Mouse (Mus musculus) liver, embryonic 13.5 days (tissue): Measurements from ENCODE around the gene Jdp2. TPM values are rescaled to one million over a fixed set of nuclear protein-coding genes. Genes with fewer than 3 reads are reported as not detected.
A peak's percentile ranks its signal among the peaks of the same experiment; 100 is the strongest.

ENCODE experiments used
- ATAC-seq: fragments of 200-750 bp; cut with Nextera tagmentation; 2 replicates; pipeline ENCODE4 v1.8.0; 2017; ENCODE audit warnings: low read depth, mild to moderate bottlenecking, moderate number of reproducible peaks, moderate library complexity
- DNase-seq: peaks from one replicate; pipeline ENCODE4 v3.0.0; 2022
- H3K27ac ChIP-seq: fragments of 300-500 bp; sonication (generic); 2 replicates; pipeline ENCODE4 v1.5.1; 2015; ENCODE audit warnings: moderate library complexity, mild to moderate bottlenecking, inconsistent platforms
- H3K27me3 ChIP-seq: fragments of 300-500 bp; sonication (generic); 2 replicates; pipeline ENCODE4 v1.6.1; 2015; ENCODE audit warnings: mild to moderate bottlenecking, inconsistent platforms
- H3K36me3 ChIP-seq: fragments of 300-500 bp; sonication (generic); 2 replicates; pipeline ENCODE4 v1.6.1; 2015; ENCODE audit warnings: mild to moderate bottlenecking, inconsistent platforms
- H3K4me1 ChIP-seq: fragments of 300-500 bp; sonication (generic); replicated peaks from 2 replicates; pipeline ENCODE4 v1.6.1; 2015; ENCODE audit warnings: inconsistent platforms
- H3K4me2 ChIP-seq: fragments of 300-500 bp; sonication (generic); 2 replicates; pipeline ENCODE4 v1.6.1; 2015; ENCODE audit warnings: inconsistent platforms, mild to moderate bottlenecking, moderate library complexity
- H3K4me3 ChIP-seq: fragments of 300-500 bp; sonication (generic); replicated peaks from 2 replicates; pipeline ENCODE4 v1.5.1; 2015; ENCODE audit warnings: mild to moderate bottlenecking, inconsistent platforms
- H3K9ac ChIP-seq: fragments of 300-500 bp; sonication (generic); 2 replicates; pipeline ENCODE4 v1.6.1; 2015; ENCODE audit warnings: mild to moderate bottlenecking, inconsistent platforms
- H3K9me3 ChIP-seq: fragments of 300-500 bp; sonication (generic); replicated peaks from 2 replicates; pipeline ENCODE4 v1.6.1; 2016; ENCODE audit warnings: inconsistent platforms
- WGBS: fragments of 180-500 bp; shearing (Covaris S2); methylation state at CpG from one replicate; pipeline ENCODE4 v1.1.7; 2015; ENCODE audit not compliant: insufficient replicate concordance; 5-methylcytosine and 5-hydroxymethylcytosine counted together
- polyA plus RNA-seq: library from polyadenylated mRNA; unstranded; fragments of >200 nt; fragmentation: Nextera tagmentation; extraction: Ambion mirVana; gene quantifications from 2 replicates; pipeline ENCODE4 v1.2.1, GENCODE M21; 2015

Jdp2 gene
- polyA plus RNA-seq, 1 experiment from 2014 or later, result 0.12 TPM

DNA sequence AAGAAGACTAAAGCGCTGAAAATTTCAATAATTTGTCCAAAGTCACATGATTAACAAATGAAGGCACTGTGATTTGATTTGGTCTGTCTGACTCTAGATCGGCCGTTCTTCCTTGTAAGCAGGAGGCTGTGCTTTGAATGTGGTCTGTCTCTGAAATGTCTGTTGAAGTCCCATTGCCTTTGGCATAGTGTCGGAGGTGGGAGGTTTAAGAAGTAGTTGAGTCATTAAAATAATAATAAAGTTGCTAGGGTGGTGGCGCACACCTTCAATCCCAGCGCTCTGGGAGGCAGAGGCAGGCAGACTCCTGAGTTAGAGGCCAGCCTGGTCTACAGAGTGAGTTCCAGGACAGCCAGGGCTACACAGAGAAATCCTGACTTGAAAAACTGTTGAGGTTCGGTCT lies 68.2 kb downstream of the Jdp2 start:
- no peak for ATAC-seq
- no peaks in the 10 kb centered on the region for H3K27me3 ChIP-seq
- H3K4me2 ChIP-seq, result no peak overlapping the region
- no peak for DNase-seq
- H3K9me3 ChIP-seq, result no peaks in the 10 kb centered on the region
- H3K36me3 ChIP-seq, result no peaks in the 10 kb centered on the region
- H3K4me1 ChIP-seq, result no peaks in the 10 kb centered on the region; the same call in 1 of the 2 replicates
- WGBS, result 80% methylated on average over 7 of the region's 7 CpGs
- no peak overlapping the region for H3K9ac ChIP-seq
- H3K27ac ChIP-seq, result no peak overlapping the region
- no peak overlapping the region for H3K4me3 ChIP-seq

DNA sequence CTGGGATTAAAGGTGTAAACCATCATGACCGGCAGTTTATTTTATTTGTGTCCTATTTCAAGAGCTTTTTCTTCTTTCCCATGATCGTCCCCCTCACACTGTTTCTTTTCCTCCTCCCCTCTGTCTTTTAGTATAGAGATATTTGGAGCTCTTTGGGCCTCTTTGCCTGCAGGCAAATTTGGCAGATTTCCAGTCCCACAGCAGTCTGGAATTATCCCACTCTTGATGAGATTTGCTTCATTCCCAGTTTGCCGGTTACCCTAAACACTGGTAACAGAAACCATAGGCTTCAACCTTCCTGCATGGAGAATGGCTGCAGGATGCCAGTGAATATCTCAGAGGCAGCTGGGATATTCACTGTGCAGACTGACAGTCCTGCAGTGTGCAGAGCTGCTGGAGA lies 69.9 kb downstream of the Jdp2 start:
- WGBS, result 56% methylated on average over 3 of the region's 3 CpGs
- ATAC-seq (no peak), DNase-seq (no peak)
- Histone ChIP-seq H3K36me3 (no peaks in the 10 kb centered on the region), H3K9me3 (no peaks in the 10 kb centered on the region), H3K4me3 (no peak overlapping the region), H3K9ac (no peak overlapping the region), H3K27me3 (no peaks in the 10 kb centered on the region), H3K27ac (no peak overlapping the region), H3K4me1 (no peaks in the 10 kb centered on the region; the same call in 1 of the 2 replicates), H3K4me2 (no peak overlapping the region)

DNA sequence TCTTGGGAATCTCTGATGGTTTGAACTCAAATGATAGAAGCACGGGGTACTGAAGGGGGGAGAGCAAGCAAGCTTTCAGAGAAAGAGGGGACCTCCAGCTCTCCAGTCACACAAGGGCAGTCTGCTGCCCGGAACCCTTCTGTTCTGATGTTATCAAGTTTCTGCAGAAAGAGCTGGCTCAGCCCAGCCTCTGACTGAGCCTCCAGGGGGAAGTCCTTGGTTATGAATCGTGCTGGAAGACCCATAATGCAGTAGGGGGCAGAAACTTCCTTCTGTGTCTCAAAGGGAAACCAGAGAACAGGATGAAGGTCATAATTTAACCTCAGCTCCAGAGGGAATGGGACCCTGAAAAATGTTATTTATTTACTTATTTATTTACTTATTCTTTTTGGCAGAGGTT lies 71.3 kb downstream of the Jdp2 start:
- no peaks in the 10 kb centered on the region for H3K9me3 ChIP-seq
- H3K36me3 ChIP-seq, result no peaks in the 10 kb centered on the region
- H3K4me2 ChIP-seq, result no peak overlapping the region
- H3K27me3 ChIP-seq, result no peaks in the 10 kb centered on the region
- no peak overlapping the region for H3K9ac ChIP-seq
- 16% methylated on average over 3 of the region's 3 CpGs for WGBS
- no peak overlapping the region for H3K4me3 ChIP-seq
- ATAC-seq (no peak), DNase-seq (no peak)
- no peaks in the 10 kb centered on the region; the same call in 1 of the 2 replicates for H3K4me1 ChIP-seq
- H3K27ac ChIP-seq, result no peak overlapping the region

DNA sequence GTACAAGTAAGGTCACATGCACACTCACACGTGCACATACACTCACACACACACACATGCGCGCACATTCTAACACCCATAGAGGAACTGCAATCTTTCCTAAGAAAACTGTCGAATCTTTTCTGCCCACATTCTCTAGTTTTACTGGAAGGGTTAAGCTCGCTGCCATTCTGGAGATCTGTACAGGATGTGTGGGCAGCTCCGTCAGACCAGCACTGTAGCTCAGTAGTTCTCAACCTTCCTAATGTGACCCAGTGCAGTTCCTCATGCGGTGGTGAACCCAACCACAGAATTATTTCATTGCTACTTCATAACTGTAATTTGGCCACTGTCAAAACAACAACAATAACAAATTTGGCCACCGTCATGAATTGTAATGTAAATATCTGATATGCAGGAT lies 75.1 kb downstream of the Jdp2 start:
- WGBS, result 59% methylated on average over 8 of the region's 8 CpGs
- Histone ChIP-seq H3K9me3 (no peaks in the 10 kb centered on the region), H3K27me3 (no peaks in the 10 kb centered on the region), H3K4me1 (no peaks in the 10 kb centered on the region), H3K36me3 (no peaks in the 10 kb centered on the region), H3K27ac (no peak overlapping the region), H3K9ac (no peak overlapping the region), H3K4me2 (no peak overlapping the region), H3K4me3 (no peak overlapping the region)
- DNase-seq (no peak), ATAC-seq (no peak)

DNA sequence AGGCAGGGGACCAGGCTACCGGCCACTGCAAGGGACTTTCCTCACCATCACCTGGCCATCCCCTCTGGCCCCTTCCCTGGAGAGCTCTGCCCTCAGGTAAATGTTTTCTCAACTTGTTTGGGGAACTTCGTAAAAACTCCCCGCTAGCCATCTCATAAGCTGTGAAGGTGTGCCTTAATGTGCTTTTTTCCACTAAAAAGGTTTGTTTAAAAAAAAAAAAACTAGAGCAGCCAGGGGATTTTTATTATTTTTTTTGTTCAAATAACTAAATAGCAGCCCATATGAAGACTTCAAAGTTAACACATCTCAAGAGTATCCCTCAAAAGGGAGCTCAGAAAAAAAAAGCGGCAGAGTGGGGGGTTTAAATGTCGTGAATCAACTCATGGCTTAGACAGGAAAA lies 80.3 kb downstream of the Jdp2 start:
- 71% methylated on average over 5 of the region's 5 CpGs for WGBS
- no peaks in the 10 kb centered on the region for H3K9me3 ChIP-seq
- no peak overlapping the region for H3K4me2 ChIP-seq
- no peaks in the 10 kb centered on the region for H3K27me3 ChIP-seq
- H3K4me3 ChIP-seq, result no peak overlapping the region
- H3K9ac ChIP-seq, result no peak overlapping the region
- ATAC-seq (no peak), DNase-seq (no peak)
- no peak overlapping the region for H3K27ac ChIP-seq
- no peaks in the 10 kb centered on the region for H3K4me1 ChIP-seq
- H3K36me3 ChIP-seq, result no peaks in the 10 kb centered on the region

DNA sequence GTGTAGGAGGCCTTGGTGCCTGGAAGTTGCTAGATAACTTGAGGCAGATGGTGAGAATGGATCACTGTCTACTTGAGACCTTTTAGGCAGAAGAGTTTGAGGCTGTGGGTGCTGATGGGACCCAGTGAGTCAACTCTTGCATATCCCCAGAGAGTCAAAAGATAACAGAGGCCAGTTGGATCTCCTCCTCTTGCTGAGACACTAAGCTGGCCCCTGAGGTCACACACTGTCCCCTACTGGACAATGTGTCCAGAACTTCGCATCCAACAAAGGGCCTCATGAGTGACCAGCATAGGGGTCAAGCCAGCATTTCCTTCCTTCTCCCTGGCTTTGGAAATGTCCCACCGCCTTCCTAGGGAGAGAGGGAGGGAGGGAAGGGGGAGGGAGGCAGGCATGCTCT lies 81.0 kb downstream of the Jdp2 start:
- H3K9ac ChIP-seq, result no peak overlapping the region
- H3K4me1 ChIP-seq, result no peaks in the 10 kb centered on the region
- H3K4me2 ChIP-seq, result no peak overlapping the region
- WGBS, result 40% methylated on average over 2 of the region's 2 CpGs
- H3K36me3 ChIP-seq, result no peaks in the 10 kb centered on the region
- no peak overlapping the region for H3K27ac ChIP-seq
- ATAC-seq (no peak), DNase-seq (no peak)
- no peaks in the 10 kb centered on the region for H3K27me3 ChIP-seq
- H3K9me3 ChIP-seq, result no peaks in the 10 kb centered on the region
- H3K4me3 ChIP-seq, result no peak overlapping the region

DNA sequence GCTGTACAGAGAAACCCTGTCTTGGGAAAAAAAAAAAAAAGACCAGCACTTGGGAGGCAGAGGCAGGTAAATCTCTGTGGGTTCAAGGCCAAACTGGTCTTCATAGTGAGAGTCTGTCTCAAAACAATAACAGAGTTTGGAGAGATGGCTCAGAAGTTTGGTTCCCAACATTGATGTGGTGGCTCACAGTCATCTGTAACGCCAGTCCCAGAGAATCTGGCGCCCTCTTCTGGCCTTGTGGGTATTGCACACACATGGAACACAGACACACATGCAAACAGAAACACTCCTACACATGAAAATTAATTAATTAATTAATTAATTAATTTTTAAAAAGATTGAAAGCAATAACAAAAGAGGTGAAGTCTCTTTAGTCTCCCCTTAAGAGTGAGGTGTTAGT lies 83.5 kb downstream of the Jdp2 start:
- ATAC-seq, result no peak
- Histone ChIP-seq H3K9ac (no peak overlapping the region), H3K36me3 (no peaks in the 10 kb centered on the region), H3K4me2 (no peak overlapping the region), H3K27me3 (no peaks in the 10 kb centered on the region), H3K9me3 (no peaks in the 10 kb centered on the region), H3K4me1 (peaks cover 9% of the 10 kb centered on the region), H3K27ac (no peak overlapping the region), H3K4me3 (no peak overlapping the region)
- no peak for DNase-seq
- 31% methylated on average over 2 of the region's 2 CpGs for WGBS

DNA sequence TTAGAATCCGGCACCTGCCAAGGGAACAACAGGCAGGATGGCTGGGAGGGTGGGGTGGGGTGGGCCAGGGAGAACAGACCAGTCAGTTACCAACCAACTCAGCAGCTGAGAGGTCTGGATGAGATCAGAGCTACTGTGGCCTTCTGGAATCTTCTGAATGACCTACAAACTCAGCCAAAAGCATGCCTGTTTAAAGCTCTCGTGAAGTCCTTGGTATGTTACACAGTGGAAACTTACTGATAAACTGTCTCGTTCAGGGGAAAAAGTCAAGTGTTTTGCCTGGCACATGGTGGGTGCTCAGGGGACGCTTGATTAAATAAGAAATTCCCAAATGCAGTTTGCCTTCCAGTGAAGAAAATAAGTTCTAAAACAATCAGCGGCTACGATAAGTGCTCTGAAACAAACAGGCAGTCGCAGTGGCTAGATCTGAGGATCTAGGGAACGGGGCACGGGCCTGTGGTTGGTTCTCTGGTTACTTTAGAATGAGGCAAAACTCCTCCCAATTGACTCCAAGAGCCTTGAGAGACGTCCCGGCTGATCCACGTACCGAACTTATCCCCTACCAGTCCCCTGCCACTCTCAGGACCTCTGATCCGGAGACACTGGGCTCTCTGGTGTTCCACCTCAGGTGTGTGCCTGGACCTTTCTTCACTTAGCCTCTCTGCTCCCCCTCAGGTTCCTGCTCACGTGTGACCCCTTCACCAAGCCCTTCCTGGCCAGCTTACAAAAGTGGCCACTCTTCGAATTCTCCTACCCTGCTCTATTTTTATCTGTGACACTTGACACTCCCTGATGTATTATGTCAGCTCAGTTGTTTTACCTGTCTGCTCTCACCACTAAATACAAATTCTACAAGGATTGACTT lies 85.8 kb downstream of the Jdp2 start:
- no peaks in the 10 kb centered on the region for H3K36me3 ChIP-seq
- no peak overlapping the region for H3K4me2 ChIP-seq
- no peak overlapping the region for H3K9ac ChIP-seq
- DNase-seq (no peak), ATAC-seq (no peak)
- WGBS, result 70% methylated on average over 16 of the region's 16 CpGs
- H3K4me3 ChIP-seq, result no peak overlapping the region
- no peaks in the 10 kb centered on the region for H3K9me3 ChIP-seq
- H3K27ac ChIP-seq, result no peak overlapping the region
- H3K4me1 ChIP-seq, result peaks cover 11% of the 10 kb centered on the region
- H3K27me3 ChIP-seq, result no peaks in the 10 kb centered on the region

DNA sequence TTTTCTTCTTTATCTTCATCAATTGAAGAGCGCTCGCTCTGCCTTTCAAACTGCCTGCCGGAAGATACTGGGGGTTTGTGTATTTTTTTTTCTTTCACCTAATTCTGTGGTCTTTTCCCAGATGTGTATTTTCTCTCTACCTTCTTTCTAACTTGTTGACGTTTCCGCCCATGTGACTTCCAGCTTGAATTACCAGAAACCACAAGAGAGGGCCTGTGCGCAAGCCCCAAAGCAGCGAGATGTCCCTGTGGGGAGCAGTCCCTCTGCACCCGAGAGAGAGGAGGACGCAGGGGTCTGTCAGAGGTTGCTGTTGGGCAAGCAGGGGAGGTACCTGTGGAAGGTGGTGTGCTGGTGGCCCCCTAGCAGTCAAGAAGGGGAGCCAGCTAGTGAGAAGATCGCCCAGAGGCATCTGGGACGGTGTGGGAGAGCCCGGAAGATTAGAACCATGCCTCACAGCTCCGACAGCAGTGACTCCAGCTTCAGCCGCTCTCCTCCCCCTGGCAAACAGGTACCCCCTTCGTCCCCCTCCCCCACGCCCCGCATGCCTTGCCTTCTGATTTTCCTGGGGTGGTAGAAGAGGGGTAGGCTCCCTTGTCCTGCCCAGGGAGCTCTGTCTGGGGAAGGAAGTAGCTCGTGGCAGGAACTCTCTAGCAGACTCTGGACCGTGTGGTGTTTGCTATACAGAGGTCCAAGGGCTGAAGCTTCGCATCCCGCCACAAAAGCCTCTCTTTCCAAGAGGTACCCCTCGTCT lies 87.8 kb downstream of the Jdp2 start, which contains the start of gene Batf:
Batf (plus strand) TSS at position 204 of the 751 bp plus-strand sequence.
- Histone ChIP-seq H3K27me3 (no peaks in the 10 kb centered on the region), H3K27ac (no peak within 1 kb of the TSS), H3K4me1 (peaks cover 11% of the 10 kb centered on the region), H3K9ac (peak within 1 kb of the TSS; percentile 49), H3K4me2 (peak within 1 kb of the TSS; percentile 55), H3K4me3 (peak within 1 kb of the TSS; percentile 43), H3K9me3 (no peaks in the 10 kb centered on the region), H3K36me3 (no peaks in the 10 kb centered on the region)
- ATAC-seq (no peak), DNase-seq (no peak)
- WGBS, result 5% methylated on average over 22 of the region's 22 CpGs

DNA sequence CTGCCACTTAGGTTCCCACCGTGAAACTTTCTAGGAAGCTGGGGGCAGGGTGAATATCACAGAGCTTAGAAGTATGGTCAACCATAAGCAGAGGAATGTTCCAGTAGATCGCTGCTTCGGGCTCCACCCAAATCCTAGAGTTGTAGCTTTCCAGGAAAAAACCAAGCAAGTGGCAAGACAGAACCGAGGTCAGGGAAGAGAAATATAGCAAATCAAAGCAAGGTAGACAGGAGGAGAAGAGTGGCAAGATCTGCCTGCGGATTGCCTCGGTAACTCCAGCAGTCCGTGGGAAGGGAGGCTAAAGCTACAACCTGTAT lies 88.3 kb downstream of the Jdp2 start:
- no peaks in the 10 kb centered on the region for H3K36me3 ChIP-seq
- H3K4me2 ChIP-seq, result peak overlapping the region; percentile 55
- H3K9me3 ChIP-seq, result no peaks in the 10 kb centered on the region
- H3K27ac ChIP-seq, result no peak overlapping the region
- ATAC-seq (no peak), DNase-seq (no peak)
- 34% methylated on average over 7 of the region's 7 CpGs for WGBS
- peak overlapping the region; percentile 49; the same call in 1 of the 2 replicates for H3K9ac ChIP-seq
- H3K4me1 ChIP-seq, result peaks cover 11% of the 10 kb centered on the region
- H3K27me3 ChIP-seq, result no peaks in the 10 kb centered on the region
- peak overlapping the region; percentile 43 for H3K4me3 ChIP-seq

DNA sequence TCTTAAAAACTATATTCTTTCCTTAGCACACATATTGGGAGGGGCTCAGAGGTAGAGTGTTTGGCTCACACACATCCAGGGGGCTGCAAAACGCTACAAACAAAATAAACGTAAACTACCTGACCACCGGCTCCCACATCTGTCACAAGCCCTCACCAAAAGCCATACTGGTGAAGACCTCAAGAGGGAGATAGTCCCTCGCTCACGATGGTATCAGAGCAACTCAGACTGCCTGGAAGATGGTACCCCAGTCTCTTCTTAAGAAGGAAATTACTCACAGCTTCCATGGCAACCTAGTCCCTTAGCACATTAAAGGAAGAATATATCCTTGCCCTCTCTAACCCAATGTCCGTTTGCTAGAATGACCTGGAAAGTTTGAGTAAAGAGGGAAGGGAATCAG lies 89.0 kb downstream of the Jdp2 start:
- 40% methylated on average over 6 of the region's 6 CpGs for WGBS
- DNase-seq (no peak), ATAC-seq (no peak)
- Histone ChIP-seq H3K4me2 (no peak overlapping the region), H3K4me3 (no peak overlapping the region), H3K36me3 (no peaks in the 10 kb centered on the region), H3K27me3 (no peaks in the 10 kb centered on the region), H3K4me1 (peaks cover 11% of the 10 kb centered on the region), H3K9ac (no peak overlapping the region), H3K27ac (no peak overlapping the region), H3K9me3 (no peaks in the 10 kb centered on the region)
